In genomic region chr19:40832361-40832760, GRCm38 (mm10) we compare ENCODE assay signal across 8 mouse cellular contexts. TPM values are rescaled to one million over a fixed set of nuclear protein-coding genes. Genes with fewer than 3 reads are reported as not detected.
DNase-seq lines count a peak whose midpoint lies in the region; ATAC-seq lines count a peak whose summit lies in the region.

No protein-coding gene starts in this region.

- 33% methylated on average over 5 of the region's 5 CpGs for WGBS in kidney, embryonic 14.5 days
- WGBS in embryonic facial prominence, embryonic 12.5 days: 28% methylated on average over 5 of the region's 5 CpGs
- 29% methylated on average over 5 of the region's 5 CpGs for WGBS in limb, embryonic 12.5 days

- peak overlapping the region; percentile 90 for H3K4me3 ChIP-seq in kidney, embryonic 14.5 days (ENCODE audit: low read length)
- peak overlapping the region; percentile 85 for H3K4me3 ChIP-seq in embryonic facial prominence, embryonic 12.5 days
- peak overlapping the region; percentile 86 for H3K4me3 ChIP-seq in limb, embryonic 12.5 days (replicated peaks)

- H3K9ac ChIP-seq in kidney, embryonic 14.5 days (ENCODE audit: low read depth, low read length): peak overlapping the region; percentile 99
- peak overlapping the region; percentile 97 for H3K9ac ChIP-seq in embryonic facial prominence, embryonic 12.5 days
- H3K9ac ChIP-seq in limb, embryonic 12.5 days (replicated peaks): peak overlapping the region; percentile 98

- peak overlapping the region; percentile 76 for H3K4me2 ChIP-seq in kidney, embryonic 14.5 days (replicated peaks; ENCODE audit: low read depth, low read length)
- peak overlapping the region; percentile 87 for H3K4me2 ChIP-seq in embryonic facial prominence, embryonic 12.5 days (replicated peaks)
- peak overlapping the region; percentile 85 for H3K4me2 ChIP-seq in limb, embryonic 12.5 days

- H3K4me1 ChIP-seq in kidney, embryonic 14.5 days (ENCODE audit: control insufficient read depth, insufficient read depth, low read length): peaks cover 15% of the 10 kb centered on the region
- peaks cover 29% of the 10 kb centered on the region for H3K4me1 ChIP-seq in embryonic facial prominence, embryonic 12.5 days
- H3K4me1 ChIP-seq in limb, embryonic 12.5 days (replicated peaks): peaks cover 35% of the 10 kb centered on the region

- peaks cover 8% of the 10 kb centered on the region for H3K36me3 ChIP-seq in kidney, embryonic 14.5 days (ENCODE audit: control insufficient read depth, insufficient read depth, low read length)
- peaks cover 7% of the 10 kb centered on the region for H3K36me3 ChIP-seq in embryonic facial prominence, embryonic 12.5 days
- H3K36me3 ChIP-seq in limb, embryonic 12.5 days: peaks cover 13% of the 10 kb centered on the region

- H3K27ac ChIP-seq in kidney, embryonic 14.5 days (ENCODE audit: low read depth, low read length): no peak overlapping the region
- no peak overlapping the region for H3K27ac ChIP-seq in embryonic facial prominence, embryonic 12.5 days
- peak overlapping the region; percentile 97; the same call in 1 of the 2 replicates for H3K27ac ChIP-seq in limb, embryonic 12.5 days

- no peaks in the 10 kb centered on the region for H3K9me3 ChIP-seq in kidney, embryonic 14.5 days (ENCODE audit: control insufficient read depth, low read length)
- no peaks in the 10 kb centered on the region for H3K9me3 ChIP-seq in embryonic facial prominence, embryonic 12.5 days
- no peaks in the 10 kb centered on the region for H3K9me3 ChIP-seq in limb, embryonic 12.5 days

- ATAC-seq in kidney, embryonic 14.5 days (ENCODE audit: low FRiP score, low TSS enrichment): no peak
- ATAC-seq in embryonic facial prominence, embryonic 12.5 days (ENCODE audit: insufficient number of reproducible peaks, insufficient read depth, low FRiP score, low TSS enrichment): no peak
- no peak for ATAC-seq in limb, embryonic 12.5 days (ENCODE audit: insufficient number of reproducible peaks, insufficient read depth, low FRiP score, low TSS enrichment, low read depth)
- 0 out of 2 replicates have a peak, but pooled peaks have one; percentile 18 for ATAC-seq in monocyte, adult 5-6 weeks (replicated peaks; ENCODE audit: insufficient number of reproducible peaks, low FRiP score, low TSS enrichment, poor library complexity, severe bottlenecking)

- DNase-seq in kidney, adult 9 months: no peak
- DNase-seq in right cerebral cortex, adult 18-20 months: no peak
- no peak for DNase-seq in adrenal gland, postnatal 25 days
- no peak for DNase-seq in kidney, postnatal 4 days

- no peaks in the 10 kb centered on the region for H3K27me3 ChIP-seq in kidney, embryonic 14.5 days (ENCODE audit: control insufficient read depth, insufficient read depth, low read length)
- no peaks in the 10 kb centered on the region for H3K27me3 ChIP-seq in embryonic facial prominence, embryonic 12.5 days
- no peaks in the 10 kb centered on the region for H3K27me3 ChIP-seq in limb, embryonic 12.5 days

RNA-seq across cellular contexts. Expression of gene Ccnj, which starts 1.3 kb away (rescaled TPM):
- 6.7 and 13.4 TPM in 2 replicates for polyA plus RNA-seq in kidney, embryonic 14.5 days (2014; fragmentation: Nextera tagmentation; extraction: Ambion mirVana)
- polyA plus RNA-seq in embryonic facial prominence, embryonic 12.5 days (2016; fragmentation: Nextera tagmentation; extraction: Ambion mirVana): 23.7 and 23.9 TPM in 2 replicates
- polyA plus RNA-seq in limb, embryonic 12.5 days (2016; fragmentation: Nextera tagmentation; extraction: Ambion mirVana): 25.8 and 30.0 TPM in 2 replicates
- 4.8 to 11.1 TPM (median 4.9 TPM) in 3 replicates for total RNA-seq in monocyte, adult 5-6 weeks (2017)
- total RNA-seq in adrenal gland, postnatal 25 days (2021): 8.1 and 8.8 TPM in 2 replicates
